Mouse (Mus musculus) left cerebral cortex, adult 11 months (tissue): ENCODE results near the gene Krt2.

ENCODE experiments used
- DNase-seq: peaks from one replicate; pipeline ENCODE4 v3.0.0; 2022; ENCODE audit warnings: low spot score

Gene Krt2

DNA sequence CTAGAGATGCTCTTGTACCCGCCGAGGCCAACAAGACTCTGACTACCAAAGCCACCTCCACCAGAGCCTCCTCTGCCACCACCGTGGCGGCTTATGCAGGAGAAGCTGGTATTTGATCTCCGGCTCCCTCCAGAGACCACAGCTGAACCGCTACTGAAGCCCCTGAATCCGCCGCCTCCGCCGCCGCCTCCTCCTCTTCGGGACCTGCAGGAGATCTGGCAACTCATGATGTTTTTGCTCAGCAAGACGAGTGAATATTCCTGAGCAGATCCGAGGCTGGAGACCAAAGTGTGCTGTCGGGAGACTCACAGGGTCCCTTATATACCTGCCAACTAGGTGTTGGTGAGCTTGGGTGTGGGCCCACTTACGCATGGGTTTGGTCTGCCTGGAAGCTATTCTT lies at the start of gene Krt2:
Krt2 (minus strand) TSS at position 295 of the 400 bp plus-strand sequence.
- DNase-seq = no peak

DNA sequence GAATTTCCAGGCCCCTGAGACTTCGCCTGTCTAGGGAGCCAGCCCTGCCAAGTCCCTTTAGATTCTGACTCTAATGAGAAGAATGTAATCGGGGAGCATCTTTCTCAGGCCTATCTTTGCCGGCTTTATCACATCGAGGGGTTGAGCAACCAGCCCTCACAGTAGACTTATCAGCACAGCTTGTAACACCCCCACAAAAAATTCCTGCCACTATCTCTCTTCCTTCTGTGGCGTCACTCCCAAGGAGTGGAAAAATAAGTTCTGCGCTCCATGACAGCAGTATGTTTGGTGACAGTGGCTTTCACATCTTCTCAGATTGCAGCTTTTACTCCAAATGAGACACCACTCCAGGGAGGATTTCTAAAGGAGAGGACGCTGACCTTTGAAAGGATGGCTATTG lies 48.8 kb upstream of the Krt2 start:
- no peak for DNase-seq

- DNase-seq = no peak
Measured at GRCm38 (mm10) chr15:101860421-101861130, 42.6 kb upstream of the Krt2 start.

GRCm38 (mm10) chr15:101859735-101860170 lies 41.8 kb upstream of the Krt2 start:
- DNase-seq = peak; percentile 30

DNA sequence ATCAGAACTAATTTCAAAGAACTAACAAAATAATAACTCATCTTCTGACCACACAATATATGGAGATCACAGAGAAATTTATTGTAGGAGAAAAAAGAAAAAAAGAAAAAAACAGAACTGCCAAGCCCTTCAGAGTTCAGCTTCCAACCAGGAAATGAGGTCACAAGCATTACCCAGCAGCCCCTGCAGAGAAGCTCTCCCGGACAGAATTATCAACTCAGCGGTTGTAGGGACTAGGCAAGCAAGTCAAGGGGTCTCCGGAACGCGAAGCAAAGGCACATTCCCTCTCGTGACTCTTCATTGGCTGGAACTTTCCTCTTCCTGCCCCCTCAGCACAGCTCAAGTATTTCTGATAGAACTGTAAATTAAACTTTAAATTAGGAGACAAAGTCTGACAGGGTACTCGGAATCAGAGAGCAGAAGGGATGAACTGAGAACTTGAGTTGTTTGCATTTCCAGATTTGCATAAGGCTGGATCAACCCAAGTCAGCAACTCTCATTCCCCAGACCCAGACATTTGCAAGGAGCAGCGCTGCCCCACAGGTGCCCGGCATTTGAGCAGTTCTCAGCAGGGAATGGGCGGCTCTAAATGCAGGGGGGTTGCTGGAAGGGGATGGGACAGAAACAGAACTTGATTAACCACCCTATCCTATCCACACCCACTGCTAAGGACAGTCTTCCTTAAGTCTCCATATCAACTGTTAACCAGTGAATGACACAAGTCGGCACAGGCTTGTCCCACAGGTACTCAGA lies 40.9 kb upstream of the Krt2 start:
- no peak for DNase-seq

GRCm38 (mm10) chr15:101856696-101857095 lies 38.7 kb upstream of the Krt2 start:
- no peak for DNase-seq

DNA sequence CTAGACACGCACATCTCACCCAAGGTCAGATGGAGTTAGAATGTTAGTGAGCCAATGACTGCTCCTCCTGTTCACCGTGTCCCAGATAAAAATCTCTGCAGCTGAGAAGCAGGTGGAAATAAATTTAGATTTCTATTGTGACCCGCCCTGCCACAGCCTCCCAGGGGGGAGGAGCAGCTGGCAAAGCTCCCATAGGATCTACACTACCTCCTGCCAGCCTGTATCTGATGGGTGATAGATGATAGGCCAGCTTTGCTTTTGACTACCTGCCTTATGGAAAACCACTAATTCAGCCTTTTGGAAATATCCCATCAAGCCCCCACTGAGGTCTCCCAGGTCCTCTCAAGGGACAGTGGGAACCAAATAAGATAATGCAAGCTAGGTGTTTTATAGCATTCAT lies 37.8 kb upstream of the Krt2 start:
- DNase-seq = no peak

DNA sequence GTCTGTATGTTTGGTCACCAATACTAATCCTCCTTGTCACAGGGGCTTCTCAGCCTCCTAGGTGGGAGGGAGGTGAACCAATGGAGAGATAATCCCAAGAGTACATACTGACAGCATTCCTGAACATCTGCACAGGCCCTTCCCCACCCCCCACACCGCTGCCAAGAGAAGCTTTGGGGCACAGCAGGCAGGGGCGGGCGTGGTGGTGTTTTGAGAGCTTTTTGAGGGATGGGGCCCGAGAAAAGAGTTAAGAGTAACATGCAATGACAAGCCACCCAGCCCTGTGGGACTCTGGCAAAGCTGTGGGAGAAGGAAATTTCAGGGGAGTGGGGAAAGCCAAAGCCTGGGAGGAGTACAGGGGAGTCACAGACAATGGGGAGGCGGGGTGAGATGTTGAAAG lies 36.3 kb upstream of the Krt2 start:
- no peak for DNase-seq

DNA sequence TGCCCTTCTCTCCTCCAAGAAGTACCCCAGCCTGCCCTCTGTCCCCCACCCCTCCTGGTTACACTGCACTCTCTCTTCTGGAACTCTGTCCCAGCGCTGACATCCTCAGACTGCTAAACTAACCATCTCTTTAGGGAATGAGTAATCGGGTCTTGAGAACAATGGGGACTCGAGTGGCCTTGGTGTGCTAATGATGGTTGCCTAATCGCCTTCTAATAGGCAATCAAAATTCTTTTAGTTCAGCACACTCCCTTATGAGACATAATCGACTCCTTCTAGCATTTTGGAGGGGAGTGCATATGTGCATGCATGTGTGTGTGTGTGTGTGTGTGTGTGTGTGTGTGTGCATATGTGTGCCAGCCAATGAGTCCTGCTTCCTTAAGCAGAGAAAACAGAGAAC lies 34.6 kb upstream of the Krt2 start:
- no peak for DNase-seq

DNA sequence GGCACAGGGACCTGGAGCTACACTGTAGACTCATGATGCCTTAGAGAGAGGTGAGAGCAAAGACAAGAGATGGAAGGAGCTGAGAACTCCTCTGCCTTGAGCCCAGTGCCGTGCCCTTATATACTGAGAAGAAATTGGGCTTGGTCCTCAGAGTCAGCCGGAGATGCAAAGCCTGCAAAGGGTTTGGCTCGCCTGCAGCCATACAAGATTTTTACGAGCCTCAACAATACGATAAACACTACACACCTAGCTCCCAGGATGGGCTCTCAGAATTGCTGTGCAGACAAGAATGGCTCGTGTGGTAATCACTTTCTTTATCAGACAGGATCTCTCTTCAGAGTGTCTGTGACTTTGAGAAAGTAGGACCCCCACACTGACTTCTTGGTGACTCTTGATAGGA lies 32.7 kb upstream of the Krt2 start, which contains the start of gene Krt1:
Krt1 (minus strand) TSS at position 101 of the 400 bp plus-strand sequence.
- no peak for DNase-seq

DNA sequence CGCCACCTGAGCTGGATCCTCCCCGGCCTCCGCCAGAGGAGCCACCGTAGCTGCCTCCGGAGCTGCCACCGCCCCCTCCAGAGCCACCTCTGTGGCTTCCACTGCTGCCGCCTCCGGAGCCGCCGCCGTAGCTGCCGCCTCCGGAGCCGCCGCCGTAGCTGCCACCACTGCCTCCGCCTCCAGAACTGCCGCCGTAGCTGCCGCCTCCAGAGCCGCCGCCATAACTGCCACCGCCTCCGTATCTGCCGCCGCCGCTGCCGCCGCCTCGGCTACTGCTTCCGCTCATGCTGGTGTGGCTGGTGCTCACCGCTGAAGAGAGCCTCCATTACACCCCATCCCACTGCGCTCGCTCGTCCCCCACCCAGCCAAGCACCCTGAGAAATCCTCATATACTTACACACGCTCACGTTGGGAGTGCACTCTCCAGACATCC lies 28.0 kb upstream of the Krt2 start:
- DNase-seq = peak; percentile 33

DNA sequence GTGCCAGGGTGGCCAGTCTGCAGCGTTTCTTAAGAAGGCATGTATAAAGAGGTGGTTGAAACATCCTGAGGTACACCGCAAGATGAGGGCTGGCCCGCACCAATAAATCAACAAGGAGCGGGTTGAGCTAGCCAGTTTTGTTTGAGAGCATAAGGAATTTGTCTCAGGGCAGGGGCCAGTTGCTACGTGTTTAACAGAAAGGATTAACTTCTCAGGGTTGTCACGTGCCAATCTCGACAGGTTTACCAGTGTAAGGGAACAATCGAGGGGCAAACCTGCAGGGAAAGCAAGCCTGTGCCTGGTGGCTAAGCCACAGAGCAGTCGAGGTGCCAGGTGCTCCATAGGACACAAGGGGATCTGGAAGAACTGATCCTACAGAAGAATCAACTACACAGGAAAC lies 25.2 kb upstream of the Krt2 start:
- DNase-seq = no peak

DNA sequence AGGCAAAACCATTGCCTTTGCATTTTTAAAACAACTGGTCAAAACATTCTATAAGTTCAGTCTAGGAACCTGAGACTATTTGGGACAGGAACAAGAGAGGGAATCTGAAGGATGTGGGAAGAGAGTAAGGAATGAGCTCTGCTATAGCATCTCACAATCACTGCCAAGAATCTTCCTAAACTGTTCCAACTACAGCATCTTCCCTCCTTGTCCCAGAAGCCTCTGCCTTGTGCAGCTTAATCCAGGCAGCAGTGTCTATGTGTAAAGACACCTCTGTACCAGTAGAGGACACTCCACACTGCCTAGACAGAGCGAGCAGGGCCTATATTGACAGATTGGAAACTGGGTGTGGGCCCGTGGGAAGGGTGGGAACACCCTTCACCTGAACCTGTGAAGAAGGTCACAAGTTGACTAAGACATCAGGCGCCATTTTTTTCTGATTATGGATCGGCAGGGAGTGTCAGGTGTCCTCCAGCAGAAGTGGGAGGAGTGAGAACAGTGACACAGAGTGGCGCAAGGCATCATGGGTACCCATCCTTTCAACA lies 16.9 kb upstream of the Krt2 start:
- DNase-seq = no peak

DNA sequence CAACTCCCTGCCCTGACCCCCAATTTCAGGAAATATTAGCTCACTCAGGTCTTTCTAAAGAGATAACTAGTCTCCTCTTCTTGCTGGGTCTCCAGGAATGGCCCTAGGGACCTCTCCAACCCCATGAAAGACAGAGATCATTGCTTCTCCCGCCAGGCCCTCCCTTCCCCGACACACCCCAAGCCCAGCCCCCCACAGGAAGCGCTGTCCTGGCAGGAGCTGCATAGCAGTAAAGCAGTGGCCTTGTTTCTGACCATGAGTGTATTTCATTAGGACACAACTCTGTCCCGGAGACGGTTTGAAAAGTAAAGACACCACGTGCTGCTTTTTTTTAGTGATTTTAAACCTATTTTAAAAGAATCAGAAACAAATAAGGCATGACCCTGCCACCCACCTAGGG lies 15.2 kb upstream of the Krt2 start:
- no peak for DNase-seq

DNA sequence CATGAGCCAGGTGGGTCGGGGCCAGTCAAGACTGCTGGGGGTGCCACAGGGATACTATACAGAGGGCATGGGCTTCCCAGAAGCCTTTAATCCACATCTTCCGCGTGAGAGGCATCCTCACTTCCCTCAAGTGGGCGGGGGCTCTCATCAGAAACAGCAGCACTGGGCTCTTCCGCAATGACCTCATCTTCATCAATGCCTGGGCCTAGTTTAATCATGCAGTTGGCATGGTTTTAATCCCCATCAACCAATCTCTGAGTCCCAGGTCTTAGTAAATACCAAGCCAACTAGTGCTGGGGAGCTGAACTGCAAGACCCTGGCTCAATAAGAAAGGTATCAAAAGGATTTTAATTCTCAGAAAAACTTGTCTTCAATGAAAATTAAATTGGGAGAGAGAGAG lies 11.5 kb upstream of the Krt2 start:
- no peak for DNase-seq

GRCm38 (mm10) chr15:101821786-101822185 lies 3.8 kb upstream of the Krt2 start:
- DNase-seq = no peak

DNA sequence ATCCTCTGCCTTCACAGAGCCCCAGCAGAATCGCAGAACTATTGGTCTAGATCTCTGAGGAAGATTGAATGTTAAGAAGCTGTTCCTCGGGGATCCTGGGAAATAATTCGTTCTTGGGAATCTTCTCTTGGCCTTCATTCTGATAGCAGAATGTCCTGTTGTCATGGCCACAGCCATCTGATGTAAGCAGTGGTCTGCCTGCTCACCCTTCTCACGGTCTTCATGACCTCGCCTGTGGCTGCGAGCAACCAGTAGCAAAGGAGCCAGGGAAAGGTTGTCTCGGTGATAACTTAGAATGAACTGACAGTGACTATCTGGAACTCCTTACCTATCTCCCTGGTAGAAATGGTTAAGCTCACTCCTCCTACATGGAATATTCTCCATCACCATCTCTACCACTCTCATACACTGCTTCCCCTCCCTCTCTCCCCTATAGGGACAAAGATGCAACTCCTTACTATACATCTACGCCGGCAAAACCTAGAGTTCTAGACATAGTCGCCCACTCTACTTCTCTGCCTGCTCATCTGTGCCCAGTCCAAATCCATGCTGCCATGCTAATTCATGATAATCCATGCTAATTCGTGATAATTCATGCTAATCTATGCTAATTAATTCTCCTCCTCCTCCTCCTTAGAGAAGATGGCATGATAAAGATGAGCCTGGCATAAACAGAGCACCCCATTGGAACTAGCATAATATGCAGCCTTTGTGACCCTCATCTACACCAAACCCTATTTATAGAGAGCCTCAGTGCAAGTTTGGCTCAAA lies 14.7 kb downstream of the Krt2 start:
- peak; percentile 54 for DNase-seq

GRCm38 (mm10) chr15:101802296-101802835 lies 15.6 kb downstream of the Krt2 start, which contains the start of gene Krt73:
Gene Krt73, minus strand, starts transcription at chr15:101802346.
- no peak for DNase-seq

DNA sequence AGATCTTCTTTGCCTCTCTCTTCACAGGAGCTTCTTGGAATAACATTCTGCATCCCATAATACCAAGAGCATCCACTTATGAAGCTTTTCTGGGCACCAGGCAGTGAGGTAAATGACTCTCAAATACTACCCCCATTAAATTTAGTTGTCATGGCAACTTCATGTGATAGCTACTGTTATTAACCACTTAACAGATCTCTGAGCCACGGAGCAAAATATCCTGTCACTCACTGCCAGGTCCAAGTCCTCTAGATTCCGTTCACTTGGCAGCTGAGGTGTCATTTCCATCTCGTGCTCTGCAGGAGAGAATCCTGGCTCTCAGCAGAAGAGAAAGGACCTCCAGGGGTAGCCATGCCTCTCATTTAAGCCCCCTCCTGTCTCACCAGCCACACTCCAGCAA lies 27.1 kb downstream of the Krt2 start:
- DNase-seq = no peak

GRCm38 (mm10) chr15:101786360-101786759 lies 31.6 kb downstream of the Krt2 start, which contains the start of gene Krt72:
Gene Krt72, minus strand, starts transcription at chr15:101786460.
- DNase-seq = no peak

DNA sequence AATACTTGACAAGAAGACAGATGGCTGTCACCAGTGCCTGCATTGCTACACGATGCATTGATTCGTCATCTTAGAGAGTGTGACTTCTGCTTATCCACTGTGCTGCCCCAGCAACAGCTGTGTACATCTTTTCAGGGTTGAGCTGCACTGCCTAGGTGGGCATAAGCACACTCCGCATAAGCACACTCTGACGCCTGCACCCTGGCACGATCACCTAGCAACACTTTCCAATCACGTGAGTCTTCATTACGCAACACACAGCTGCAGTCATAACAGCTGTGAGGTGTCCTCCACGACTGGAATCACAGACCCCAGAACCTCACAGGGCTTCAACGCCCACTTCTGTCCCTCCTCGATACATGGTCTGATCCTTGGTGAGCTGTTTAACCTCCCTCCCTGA lies 44.5 kb downstream of the Krt2 start:
- DNase-seq = no peak

DNA sequence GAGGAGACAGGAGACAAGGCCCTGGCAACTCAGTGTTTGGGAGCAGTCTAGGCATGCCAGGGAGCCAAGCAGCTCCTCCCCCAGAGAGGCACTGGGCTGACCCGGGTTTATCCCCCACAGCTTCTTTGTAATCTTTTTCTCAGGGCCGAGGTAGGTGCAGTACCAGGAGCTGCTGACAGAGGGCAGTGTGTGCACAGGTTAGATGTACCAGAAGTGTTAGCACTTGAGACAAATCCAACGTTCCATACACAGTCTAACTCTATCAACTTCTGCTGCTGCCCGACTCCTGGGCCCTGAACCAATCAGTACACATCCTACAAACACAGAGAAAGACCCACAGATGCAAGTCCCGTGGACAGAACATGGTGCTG lies 45.3 kb downstream of the Krt2 start:
- peak; percentile 83 for DNase-seq
